Mouse (Mus musculus) ovary, adult 18-20 months (tissue): ENCODE results near the gene Wdr45.
"Not testable (repeated sequence)": the region's sequence is repeated elsewhere in the genome, so short reads cannot be mapped to it uniquely, and the experiment has no call there.

Experiments
- DNase-seq: peaks from one replicate; pipeline ENCODE4 v3.0.0; 2022; ENCODE audit warnings: low spot score, mixed read lengths

Gene Wdr45

GRCm38 (mm10) chrX:7721514-7722281 lies 7.6 kb downstream of the Wdr45 start, which contains the start of gene Gm45208:
TSS of gene Gm45208 (plus strand) at chrX:7722245.
- DNase-seq: peak; percentile 49

DNA sequence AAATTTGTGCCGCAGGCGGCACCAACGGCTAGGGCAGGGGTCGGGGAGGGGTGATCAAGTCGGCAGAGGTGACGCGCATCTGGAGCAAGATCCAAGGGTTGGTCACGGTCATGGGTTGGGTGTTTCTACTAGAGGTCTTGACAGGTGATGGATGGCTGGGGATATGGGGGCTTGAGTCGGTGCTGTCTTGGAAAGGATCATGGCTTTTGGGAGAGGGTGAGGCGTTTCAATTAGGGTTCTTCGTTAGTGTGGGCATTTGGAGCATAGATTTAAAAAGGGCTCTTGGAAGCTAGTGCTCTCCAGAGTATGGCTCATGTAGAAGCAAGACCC lies 8.1 kb downstream of the Wdr45 start:
- no peak for DNase-seq

DNA sequence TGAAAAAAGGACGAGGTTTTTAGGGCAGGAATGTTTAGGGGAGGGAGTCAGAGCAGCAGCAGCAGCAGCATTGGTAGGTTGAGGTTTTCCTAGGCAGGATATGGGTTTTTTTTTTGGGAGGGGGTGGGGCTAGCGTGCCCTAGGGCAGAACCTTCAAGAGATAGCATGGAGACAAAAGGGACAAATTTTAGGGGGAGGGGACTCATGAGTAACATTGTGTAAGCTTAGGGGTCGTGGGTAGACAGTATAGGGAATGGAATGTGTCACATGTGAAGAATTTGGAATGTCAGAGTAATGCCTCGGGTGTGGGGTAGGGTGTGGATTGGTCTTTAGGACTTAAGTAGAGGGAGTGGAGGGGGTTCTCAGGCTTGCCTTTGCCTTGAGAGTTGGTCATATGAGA lies 8.6 kb downstream of the Wdr45 start:
- no peak for DNase-seq

DNA sequence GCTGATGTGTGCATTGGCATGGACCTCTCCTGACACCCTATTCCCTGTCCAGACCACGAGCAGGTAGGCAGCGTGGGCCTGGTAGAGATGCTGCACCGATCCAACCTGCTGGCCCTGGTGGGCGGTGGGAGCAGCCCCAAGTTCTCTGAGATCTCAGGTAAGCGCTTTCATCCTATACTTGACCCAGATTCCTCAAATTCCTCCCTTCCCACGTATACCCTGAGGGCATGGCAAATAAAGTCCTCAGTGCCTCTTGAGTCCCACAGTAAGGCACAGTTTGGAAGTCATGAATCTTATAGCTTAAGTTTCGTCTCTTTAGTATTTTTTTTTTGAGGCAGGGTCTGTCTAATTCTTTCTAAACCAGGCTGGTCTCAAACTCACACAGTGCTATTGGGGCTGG lies 10.0 kb downstream of the Wdr45 start:
- DNase-seq: no peak

- no peak for DNase-seq
Measured at GRCm38 (mm10) chrX:7725841-7726240, 11.7 kb downstream of the Wdr45 start.

GRCm38 (mm10) chrX:7727176-7727575 lies 13.0 kb downstream of the Wdr45 start:
- no peak for DNase-seq

GRCm38 (mm10) chrX:7728215-7728921 lies 14.2 kb downstream of the Wdr45 start, which contains the start of gene Praf2:
TSS of gene Praf2 (plus strand) at chrX:7728439.
- peak; percentile 77 for DNase-seq

DNA sequence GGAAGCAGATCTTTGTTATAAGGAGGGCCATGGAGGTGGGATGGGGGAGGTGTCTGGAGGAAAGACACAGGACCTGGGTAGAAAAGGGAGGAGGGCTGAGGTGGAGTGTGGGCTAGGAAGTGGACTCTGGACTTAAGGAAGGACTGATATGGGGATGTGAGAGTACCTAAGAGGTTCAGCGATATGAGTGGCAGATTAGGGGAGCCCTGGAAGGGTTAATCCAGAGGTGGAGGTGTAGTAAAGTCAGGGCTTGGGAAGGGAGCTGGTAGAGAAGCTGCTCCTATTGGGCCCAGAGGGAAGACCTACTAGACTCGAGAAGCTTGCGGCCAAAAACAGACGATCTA lies 14.8 kb downstream of the Wdr45 start:
- no peak for DNase-seq

- DNase-seq: no peak
Measured at GRCm38 (mm10) chrX:7733571-7734156, 19.5 kb downstream of the Wdr45 start.

DNA sequence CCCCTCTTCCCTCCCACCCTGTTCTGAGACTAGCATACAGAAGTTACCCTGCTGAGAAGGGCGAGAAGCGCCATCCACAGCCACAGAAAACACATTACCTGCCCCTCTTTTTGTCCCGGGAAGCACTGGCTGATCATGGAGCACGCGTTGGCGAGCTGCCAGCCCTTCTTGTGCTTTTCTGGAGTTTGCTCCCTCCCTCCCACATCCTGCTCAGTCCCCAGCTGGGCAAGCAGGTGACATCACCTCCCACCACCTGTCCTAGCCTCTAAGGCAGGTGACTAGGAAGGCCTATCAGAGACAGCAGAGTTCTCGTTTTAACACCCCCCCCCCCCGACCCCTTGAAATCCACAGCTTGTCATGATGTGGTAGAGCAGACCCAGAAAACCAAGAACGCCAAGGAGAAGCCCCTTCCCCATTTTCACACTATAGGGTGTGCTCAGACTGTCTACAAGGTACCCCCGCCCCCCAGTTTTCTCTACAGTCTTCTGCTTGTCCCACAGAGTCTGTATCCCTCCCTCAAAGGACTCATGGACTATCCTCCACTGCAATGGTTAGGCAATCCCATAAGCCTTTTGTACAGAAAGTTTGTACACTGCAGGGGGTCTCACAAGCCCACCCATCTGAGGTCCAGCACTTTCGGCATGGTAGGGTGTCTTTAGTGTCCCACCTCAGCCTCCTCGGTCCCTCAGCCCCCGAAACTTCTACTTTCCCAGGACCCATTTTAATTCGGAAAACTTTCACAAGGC lies 25.4 kb downstream of the Wdr45 start:
- DNase-seq: no peak

DNA sequence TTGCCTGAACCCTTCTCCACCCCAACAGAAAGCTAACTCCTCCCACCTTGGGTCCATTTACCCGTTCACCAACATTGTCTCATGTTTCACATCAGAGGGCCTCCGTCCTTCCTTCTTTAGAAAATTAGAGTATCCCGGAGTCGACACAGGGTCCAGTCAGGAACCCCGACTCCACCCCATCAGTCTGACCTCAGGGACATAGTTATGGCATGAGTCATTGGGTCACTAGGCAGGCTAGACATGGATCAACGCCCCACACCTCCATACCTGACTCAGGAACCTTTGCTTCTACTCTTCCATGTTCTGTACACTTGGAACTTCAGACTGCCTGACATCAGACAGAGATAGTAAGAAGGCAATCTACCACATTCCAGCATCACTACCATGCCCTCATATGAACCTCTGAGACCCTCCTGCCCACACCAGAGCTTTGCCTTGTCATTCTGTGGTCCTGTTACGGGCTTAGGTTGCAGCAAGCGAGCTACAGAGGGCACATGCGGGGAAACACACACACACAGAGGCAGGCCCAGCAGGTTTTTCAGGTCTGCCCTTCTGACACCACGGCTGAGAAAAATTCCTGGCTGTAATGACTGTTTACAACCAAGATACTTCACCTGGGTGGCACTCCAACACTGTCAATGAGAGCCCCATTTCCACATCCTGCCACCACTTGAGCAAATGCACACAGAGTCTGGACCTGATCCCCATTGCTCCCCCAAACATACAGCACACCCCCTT lies 26.1 kb downstream of the Wdr45 start:
- no peak for DNase-seq

DNA sequence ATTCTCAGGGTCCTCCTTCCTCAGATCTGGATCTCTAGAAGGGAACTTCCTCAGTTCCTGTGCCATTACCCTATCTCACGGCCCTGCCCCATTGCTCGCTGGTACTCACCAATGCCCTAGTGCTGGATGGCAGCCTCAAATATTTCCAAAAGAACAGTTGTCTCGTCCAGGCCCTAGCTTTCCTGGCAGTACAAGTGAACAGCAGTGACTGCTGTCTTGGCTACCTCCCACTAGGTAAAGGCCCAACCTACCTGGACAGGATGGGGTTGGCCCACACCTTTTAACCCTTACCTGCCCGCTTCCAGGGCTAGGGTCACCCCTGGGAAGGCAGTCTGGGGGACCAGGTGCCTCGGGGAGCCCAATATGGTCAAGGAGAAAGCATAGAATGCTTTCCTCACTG lies 27.0 kb downstream of the Wdr45 start:
- no peak for DNase-seq

- DNase-seq: no peak
Measured at GRCm38 (mm10) chrX:7743470-7743869, 29.3 kb downstream of the Wdr45 start.

- DNase-seq: no peak
Measured at GRCm38 (mm10) chrX:7744940-7745339, 30.8 kb downstream of the Wdr45 start.

- no peak for DNase-seq
Measured at GRCm38 (mm10) chrX:7745429-7745828, 31.3 kb downstream of the Wdr45 start.

DNA sequence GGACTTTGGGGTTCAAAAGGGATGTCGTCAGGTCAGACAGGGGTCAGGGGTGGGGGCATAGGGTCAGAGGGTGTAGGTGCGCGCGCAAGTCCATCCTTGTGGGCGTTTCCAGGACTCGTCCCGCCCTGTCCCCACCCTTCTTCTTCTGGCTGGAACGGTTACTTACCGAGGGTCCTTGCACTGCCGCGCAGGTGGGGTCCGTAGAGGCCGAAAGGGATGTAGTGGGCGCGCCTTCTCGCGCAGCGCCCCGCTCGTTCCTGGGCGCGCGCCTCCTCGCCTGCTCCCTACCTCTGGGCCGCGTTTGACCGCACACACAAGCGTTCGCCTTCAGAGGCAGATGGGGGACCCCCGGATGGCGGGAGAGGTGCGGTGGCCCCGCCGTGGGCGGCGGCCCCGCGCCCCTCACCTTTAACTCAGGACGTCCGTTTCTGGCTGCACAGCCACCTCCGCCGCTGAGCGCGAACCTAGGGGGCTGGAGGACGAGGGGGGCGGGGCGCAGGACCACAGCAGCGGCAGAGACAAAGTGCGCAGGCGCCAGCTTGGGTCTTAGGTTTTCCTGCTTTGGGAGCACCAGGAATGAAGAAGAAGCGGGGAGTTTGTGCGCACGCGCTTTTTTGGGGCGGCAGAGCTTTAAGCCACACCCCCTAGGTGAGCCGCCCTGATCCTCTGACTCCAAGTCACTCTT lies 36.4 kb downstream of the Wdr45 start, which contains the start of gene Ccdc120:
Ccdc120 (minus strand) TSS at position 474 of the 685 bp plus-strand sequence.
- DNase-seq: peak; percentile 59

DNA sequence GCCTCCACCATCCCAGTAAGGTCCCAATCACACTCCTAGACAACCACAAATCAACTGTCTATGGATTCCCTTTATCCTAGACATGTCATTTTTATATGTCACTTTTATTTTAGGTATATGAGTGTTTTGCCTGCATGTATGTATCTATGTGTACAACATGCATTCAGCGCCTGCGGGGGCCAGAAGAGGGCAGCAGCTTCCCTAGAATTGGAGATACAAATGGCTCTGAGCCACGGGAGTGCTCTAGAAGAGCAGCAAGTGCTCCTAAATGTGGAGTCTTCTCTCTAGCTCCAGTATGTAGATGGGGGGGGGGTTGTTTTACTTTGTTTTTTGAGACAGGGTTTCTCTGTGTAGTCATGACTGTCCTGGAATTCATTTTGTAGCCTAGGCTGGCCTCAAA lies 39.5 kb downstream of the Wdr45 start:
- not testable (repeated sequence) for DNase-seq

DNA sequence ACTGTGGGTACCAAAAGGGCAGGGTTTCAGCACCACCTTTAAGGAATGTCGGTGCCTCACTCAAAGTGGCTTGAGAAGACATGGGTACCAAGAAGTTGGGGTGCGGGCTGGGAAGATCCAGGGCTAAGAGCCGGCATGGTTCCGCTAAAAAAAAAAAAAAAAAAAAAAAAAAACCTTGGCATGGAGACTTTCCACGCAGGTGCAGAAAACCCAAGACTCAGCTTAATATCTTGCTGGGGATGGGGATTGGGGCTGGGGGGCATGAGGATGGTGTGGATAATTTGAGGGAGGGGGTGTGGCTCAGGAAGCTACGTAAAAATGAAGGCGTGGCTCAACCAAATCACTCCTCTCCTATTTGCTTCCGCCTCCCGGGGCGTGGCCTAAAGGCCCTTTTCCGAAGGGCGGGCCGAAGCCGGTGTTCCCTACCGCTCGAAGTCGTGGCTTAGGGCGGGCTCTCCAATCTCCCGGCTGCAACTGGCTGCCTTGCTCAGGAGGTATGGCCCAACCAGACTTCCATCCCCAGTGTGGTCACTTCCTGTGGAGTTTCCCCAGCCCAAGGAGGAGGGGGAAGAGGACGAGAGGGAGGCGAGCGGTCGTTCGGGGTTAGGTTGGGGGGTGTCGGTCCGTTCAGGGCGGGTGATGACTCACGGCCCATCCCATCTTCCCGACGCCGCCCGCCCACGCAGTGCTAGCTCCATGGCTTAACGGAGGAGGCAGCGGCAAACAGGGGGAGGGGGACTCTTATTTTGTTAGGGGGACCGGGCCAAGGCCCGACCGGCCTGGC lies 48.2 kb downstream of the Wdr45 start, which contains the start of gene Tfe3:
Tfe3 (plus strand) TSS at position 424 of the 784 bp plus-strand sequence.
- peak; percentile 93 for DNase-seq

DNA sequence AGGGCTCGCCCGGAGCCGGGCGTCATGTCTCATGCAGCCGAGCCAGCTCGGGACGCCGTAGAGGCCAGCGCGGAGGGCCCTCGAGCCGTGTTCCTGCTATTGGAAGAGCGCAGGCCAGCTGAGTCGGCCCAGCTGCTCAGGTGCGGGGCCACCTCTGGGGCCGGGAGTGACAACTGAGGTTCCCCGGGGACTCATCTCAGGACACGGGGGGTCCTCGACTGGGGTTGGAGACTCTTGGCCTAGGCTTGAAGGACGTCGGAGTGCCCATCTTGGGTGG lies 48.7 kb downstream of the Wdr45 start:
- no peak for DNase-seq

GRCm38 (mm10) chrX:7763631-7764393 lies 49.7 kb downstream of the Wdr45 start:
- DNase-seq: peak; percentile 43
